Mouse (Mus musculus): ENCODE data around the gene Slc46a2.

DNA sequence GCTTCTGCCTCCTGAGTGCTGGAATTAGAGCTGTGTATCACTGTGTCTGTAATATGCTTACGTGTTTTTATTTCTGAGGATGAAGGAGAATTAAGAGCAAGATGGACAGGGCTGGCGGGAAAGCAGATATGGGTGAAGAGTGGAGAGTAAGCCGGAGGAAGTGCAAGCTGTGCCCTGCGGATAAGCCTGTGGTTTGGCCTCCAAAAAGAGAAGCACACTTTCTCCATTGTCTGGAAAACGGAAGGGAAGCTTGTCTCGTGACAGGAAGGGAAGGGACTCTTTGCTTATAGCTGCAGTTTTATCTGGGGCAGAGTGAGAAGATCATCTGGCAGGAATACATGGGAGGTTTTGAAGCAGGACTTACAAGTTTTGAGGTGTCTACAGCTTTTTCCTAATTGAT lies 51.0 kb downstream of the Slc46a2 start:
- TF ChIP-seq CTCF (IDR thresholded peaks at IDR 0.05; ENCODE audit: borderline replicate concordance, control insufficient read depth, extremely low read depth, insufficient read depth, low read length, poor library complexity) = no peak
- TF ChIP-seq POLR2A (IDR thresholded peaks at IDR 0.05; ENCODE audit: control insufficient read depth, extremely low read depth, insufficient read depth, low read length, poor library complexity) = no peak

Measured in thymus, adult 2 months (tissue).